Mouse (Mus musculus) layer of hippocampus, postnatal 36 days (tissue): ENCODE results near the gene Gnmt. TPM values are rescaled to one million over a fixed set of nuclear protein-coding genes. Genes with fewer than 3 reads are reported as not detected.
A peak's percentile ranks its signal among the peaks of the same experiment; 100 is the strongest.

ENCODE experiments used
- DNase-seq, 2 experiments: peaks; one replicate each; pipeline ENCODE4 v3.0.0; 2022
- total RNA-seq, 2 experiments: library from RNA; stranded (reverse); gene quantifications; 2 replicates each; pipeline ENCODE4 v1.2.3; 2021

The Gnmt gene
- total RNA-seq, 2 experiments from 2014 or later: not detected

GRCm38 (mm10) chr17:46702506-46702905, 26.5 kb downstream of the Gnmt start:
- no peak for DNase-seq

GRCm38 (mm10) chr17:46702100-46702499, 26.9 kb downstream of the Gnmt start:
- DNase-seq: no peak

DNA sequence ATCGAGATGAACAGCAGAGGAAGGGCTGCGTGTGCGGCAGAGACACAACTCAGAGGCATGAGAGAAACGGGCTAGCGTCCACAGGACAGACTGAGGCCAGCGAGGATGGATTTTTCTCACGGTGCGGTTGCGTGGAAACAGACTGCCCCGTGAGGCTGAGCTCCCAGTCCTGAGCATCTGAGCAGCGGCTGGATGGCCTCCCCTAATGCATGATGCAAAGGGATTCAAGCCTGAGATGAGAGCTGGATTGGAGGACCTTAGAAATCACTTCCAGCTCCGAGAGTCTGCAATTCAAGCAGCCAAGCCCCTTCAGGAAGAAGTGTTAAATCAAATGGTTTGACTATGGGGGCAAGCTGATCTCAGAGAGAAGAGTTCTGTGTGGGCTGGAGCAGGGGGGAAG, 27.5 kb downstream of the Gnmt start:
- DNase-seq: no peak

GRCm38 (mm10) chr17:46699912-46700311, 29.1 kb downstream of the Gnmt start:
- no peak for DNase-seq

DNA sequence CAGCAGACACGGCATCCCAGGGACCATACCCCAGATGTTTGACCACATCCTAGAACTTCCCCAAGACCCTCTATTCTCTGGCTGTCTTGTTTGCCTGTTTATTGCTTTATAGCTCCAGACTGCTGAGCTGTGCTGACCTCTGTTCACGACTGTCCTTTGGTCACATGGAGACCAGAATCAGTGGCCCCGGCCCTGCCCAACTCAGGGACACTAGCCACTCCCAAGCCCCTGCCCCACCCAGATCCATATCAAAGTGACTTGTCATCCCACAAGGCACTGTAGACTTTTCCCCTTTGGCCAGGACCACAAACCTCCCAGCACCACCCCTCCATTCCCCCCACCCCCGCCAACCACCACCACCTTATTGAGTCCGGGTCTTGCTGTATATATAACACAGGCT, 29.7 kb downstream of the Gnmt start:
- DNase-seq: no peak

GRCm38 (mm10) chr17:46698515-46698914, 30.5 kb downstream of the Gnmt start:
- DNase-seq: no peak

- no peak for DNase-seq
Measured at GRCm38 (mm10) chr17:46694517-46695063, 34.4 kb downstream of the Gnmt start.

DNA sequence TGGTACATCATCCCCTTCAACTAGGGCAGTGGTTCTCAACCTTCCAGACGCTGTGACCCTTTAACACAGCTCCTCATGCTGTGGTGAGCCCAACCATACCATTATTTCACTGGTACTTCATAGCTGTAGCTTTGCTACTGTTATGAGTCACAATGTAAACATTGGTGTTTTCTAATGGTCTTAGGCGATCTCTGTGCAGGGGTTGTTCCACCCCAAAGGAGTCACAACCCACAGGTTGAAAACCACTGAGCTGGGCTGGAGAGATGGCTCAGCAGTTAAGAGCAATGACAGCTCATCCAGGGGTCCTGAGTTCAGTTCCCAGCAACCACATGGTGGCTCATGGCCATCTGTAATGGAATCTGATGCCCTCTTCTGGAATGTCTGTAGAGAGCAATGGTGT, 37.6 kb downstream of the Gnmt start:
- no peak for DNase-seq

- no peak for DNase-seq
Measured at GRCm38 (mm10) chr17:46690665-46691064, 38.3 kb downstream of the Gnmt start.

DNA sequence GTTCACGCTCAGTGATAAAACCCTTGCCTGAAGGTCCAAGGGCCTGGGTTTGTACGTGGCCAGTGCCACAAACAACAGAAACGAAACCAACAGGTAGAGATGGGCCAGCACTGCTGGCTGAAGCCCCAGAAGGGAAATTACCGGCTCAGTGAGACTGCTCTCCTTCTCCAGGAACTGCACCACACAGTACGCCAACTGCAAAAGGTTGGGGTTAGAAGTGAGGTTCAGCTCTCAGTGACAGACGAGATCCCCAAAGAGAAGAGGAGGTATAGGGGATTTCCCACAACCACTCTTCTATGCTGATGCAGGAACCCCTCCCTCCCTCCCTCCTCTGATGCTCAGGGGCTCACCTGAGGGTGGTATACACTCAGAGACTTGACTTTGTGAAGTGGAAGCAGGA, 43.1 kb downstream of the Gnmt start:
- no peak for DNase-seq

- no peak for DNase-seq
Measured at GRCm38 (mm10) chr17:46682654-46683389, 46.1 kb downstream of the Gnmt start.

DNA sequence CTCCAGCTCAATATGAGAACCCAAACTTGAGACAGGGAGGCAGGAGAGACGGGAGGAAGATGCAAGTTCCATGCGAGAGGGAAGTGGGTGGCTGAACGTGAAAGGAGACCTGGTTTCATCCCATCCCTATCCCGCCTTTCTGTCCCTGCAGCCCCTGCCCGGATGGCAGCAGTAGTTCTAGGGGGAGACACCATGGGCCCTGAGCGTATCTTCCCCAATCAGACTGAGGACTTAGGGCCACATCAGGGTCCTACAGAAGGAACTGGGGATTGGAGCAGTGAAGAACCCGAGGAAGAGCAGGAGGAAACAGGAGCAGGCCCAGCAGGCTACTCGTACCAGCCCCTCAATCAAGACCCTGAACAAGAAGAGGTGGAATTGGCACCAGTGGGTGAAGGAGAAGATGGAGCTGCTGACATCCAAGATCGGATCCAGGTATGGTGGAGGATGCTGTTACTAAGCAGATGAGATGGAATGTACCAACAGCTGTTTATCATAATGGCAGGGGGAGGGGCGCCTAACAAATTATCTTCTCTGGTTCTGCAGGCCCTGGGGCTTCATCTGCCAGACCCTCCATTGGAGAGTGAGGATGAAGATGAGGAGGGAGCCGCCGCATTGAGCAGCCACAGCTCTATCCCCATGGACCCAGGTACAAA, 47.4 kb downstream of the Gnmt start:
- DNase-seq: no peak

- DNase-seq: peak; percentile 94 to 95
Measured at GRCm38 (mm10) chr17:46680760-46681373, 48.1 kb downstream of the Gnmt start, which contains the start of gene Klhdc3. Klhdc3 (minus strand) TSS chr17:46680914.

- DNase-seq: no peak
Measured at GRCm38 (mm10) chr17:46679843-46680759, 48.9 kb downstream of the Gnmt start.

- DNase-seq: no peak
Measured at GRCm38 (mm10) chr17:46678911-46679310, 50.1 kb downstream of the Gnmt start.

- no peak for DNase-seq
Measured at GRCm38 (mm10) chr17:46678416-46678815, 50.6 kb downstream of the Gnmt start, which contains the start of gene Mea1. Mea1 (plus strand) TSS chr17:46678793.

Other genes starting within 250 kb of the Gnmt start
- 100 to 1,000 TPM; 114 to 118 TPM for gene Ttbk1, start 241.5 kb downstream of the Gnmt start, total RNA-seq
- 1 to 10 TPM; 4.9 to 7.1 TPM for gene Dnph1, start 232.5 kb downstream of the Gnmt start, total RNA-seq
- 10 to 100 TPM; 56.0 to 59.4 TPM for gene Cul9, start 182.8 kb downstream of the Gnmt start, total RNA-seq
- 10 to 100 TPM; 82.3 to 83.6 TPM for gene Srf, start 173.0 kb downstream of the Gnmt start, total RNA-seq
- gene Ptk7, start 99.7 kb downstream of the Gnmt start, total RNA-seq: 1 to 10 TPM; 8.5 to 9.6 TPM
- 10 to 100 TPM; 19.0 to 19.7 TPM for gene Klc4, start 83.1 kb downstream of the Gnmt start, total RNA-seq
- 10 to 100 TPM; 45.3 to 50.7 TPM for gene Mrpl2, start 82.9 kb downstream of the Gnmt start, total RNA-seq
- 10 to 100 TPM; 18.4 to 20.0 TPM for gene Cul7, start 78.8 kb downstream of the Gnmt start, total RNA-seq
- 10 to 100 TPM; 14.5 to 15.4 TPM for gene Rrp36, start 54.8 kb downstream of the Gnmt start, total RNA-seq
- gene Mea1, start 50.4 kb downstream of the Gnmt start, total RNA-seq: 100 to 1,000 TPM in 1 of 2 experiments, 10 to 100 TPM in 1; 97.6 to 100 TPM
- gene Klhdc3, start 48.3 kb downstream of the Gnmt start, total RNA-seq: 100 to 1,000 TPM; 166 to 167 TPM
- gene Ppp2r5d, start 24.1 kb downstream of the Gnmt start, total RNA-seq: 10 to 100 TPM; 86.5 to 91.9 TPM
- 10 to 100 TPM; 54.6 to 56.6 TPM for gene Pex6, start 17.7 kb downstream of the Gnmt start, total RNA-seq
- 10 to 100 TPM; 64.0 to 68.6 TPM for gene Cnpy3, start 23.0 kb upstream of the Gnmt start, total RNA-seq
- under 1 TPM in 1 of 2 experiments, not detected in 1; 0.30 TPM for gene Ptcra, start 34.5 kb upstream of the Gnmt start, total RNA-seq
- gene 2310039H08Rik, start 43.5 kb upstream of the Gnmt start, total RNA-seq: 1 to 10 TPM; 6.6 to 9.4 TPM
- 10 to 100 TPM; 47.2 to 53.8 TPM for gene Rpl7l1, start 53.5 kb upstream of the Gnmt start, total RNA-seq
- 10 to 100 TPM; 48.2 to 62.2 TPM for gene Bicral, start 129.3 kb upstream of the Gnmt start, total RNA-seq
- gene Tbcc, start 161.5 kb upstream of the Gnmt start, total RNA-seq: 10 to 100 TPM; 29.0 to 32.8 TPM
- not detected for gene Prph2, start 181.3 kb upstream of the Gnmt start, total RNA-seq